Mouse (Mus musculus): ENCODE measurements around the gene Ccdc184. TPM values are rescaled to one million over a fixed set of nuclear protein-coding genes. Genes with fewer than 3 reads are reported as not detected.
A peak's percentile ranks its signal among the peaks of the same experiment; 100 is the strongest.

The Ccdc184 gene
- total RNA-seq, 2 experiments from 2014 or later = 0.83 to 1.1 TPM

- DNase-seq (ENCODE audit: low spot score in 2 of 2) = no peak
These were observed 12.3 kb upstream of the Ccdc184 start for GRCm38 (mm10) chr15:98154631-98155030.

DNA sequence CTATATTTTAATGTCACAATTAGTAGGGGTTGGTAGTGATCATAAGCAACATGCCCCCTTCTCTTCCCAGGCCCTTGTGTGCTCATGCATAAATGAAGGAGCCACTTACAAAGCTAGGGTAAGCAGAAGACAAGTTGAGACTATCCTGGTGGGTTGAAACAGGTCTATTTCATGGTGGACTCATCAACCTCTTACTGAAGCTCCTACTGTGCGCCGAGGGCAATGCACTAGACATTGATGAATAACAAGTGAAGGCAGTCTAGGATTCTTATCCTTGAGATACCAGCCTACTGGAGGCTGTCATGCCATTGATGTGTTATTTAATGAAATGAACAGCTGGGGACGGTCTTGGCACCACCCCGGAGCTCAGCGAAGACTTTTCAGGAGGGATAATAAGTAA is 11.7 kb upstream of the Ccdc184 start:
- DNase-seq (ENCODE audit: low spot score in 2 of 2) = no peak

GRCm38 (mm10) chr15:98155944-98156343 is 11.0 kb upstream of the Ccdc184 start:
- DNase-seq (ENCODE audit: low spot score in 2 of 2) = no peak

- no peak for DNase-seq (ENCODE audit: low spot score in 2 of 2)
These were observed 9.7 kb upstream of the Ccdc184 start for GRCm38 (mm10) chr15:98157253-98157652.

DNA sequence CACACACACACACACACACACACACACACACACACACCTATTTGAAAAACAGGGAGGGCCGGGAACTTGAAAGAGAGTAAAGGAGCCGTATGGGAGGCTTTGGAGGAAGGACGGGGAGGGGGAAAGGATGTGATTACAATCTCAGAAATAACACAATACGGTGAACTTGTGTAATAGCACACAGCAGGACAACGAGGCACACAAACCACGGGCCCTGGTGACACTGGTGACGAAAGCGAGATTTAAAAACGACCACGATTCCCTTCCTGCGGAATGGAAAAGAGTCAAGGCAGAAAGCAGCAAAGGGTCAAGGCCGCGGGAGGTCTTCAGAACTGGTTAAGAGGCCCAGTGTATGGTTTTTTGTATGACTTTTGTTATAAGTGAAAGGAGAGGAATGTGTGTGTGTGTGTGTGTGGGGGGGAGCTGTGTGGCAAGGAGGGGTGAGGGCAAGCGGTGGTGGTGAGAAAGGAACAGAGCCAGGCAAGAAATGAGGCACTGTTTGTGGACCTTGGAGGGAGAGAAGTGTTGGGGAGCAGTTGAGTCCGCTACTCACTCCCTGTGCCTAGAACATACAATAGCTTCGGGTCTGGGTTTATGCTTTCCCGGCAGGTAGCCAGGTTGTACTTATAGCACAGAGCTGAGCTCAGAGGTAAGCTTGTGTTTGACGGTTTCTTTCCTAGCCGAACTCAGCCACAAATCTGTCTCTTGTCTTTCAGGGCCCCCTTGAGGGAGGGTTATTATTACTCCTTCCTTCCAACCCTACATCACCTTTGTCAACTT is 5.7 kb upstream of the Ccdc184 start:
- no peak for DNase-seq (ENCODE audit: low spot score in 2 of 2)

DNA sequence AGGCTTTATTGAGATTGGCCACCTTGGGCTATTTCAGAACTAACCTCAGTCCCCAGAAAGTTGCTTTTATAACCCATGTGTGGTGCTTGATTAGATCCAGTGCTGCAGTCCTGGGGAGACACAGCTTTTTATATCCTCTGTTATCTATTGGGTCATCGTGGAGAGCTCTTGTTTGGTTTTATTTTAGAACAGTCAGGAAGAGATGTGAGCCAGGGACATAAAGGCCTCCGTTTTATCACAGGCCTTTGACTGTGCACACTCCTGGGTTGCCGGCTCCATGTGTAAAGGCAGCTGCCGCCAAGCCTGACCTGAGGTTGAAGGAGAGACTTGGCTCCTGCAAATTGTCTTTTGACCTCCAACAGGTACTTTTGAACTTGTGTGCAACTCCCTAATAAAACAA is 4.4 kb upstream of the Ccdc184 start:
- DNase-seq (ENCODE audit: low spot score in 2 of 2) = no peak

DNA sequence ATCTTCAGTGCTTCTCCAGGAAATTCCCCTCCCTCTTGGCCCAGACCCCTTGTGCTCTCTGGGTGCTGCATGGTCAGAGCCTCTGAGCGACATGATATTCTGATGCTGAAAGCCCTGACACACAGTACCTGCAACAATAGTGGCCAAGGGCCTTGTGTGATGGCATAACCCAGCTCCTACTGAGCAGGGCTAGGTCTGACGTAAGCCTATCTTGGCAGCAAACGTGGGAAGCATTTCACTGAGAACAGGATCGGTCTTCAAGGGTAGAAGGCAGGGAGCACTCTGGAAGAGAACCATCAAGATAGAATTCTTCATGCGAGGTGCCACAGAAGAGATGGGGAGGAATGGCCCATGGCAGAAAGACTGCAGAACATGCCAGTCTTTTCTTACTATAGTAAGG is 1.4 kb upstream of the Ccdc184 start, which contains the start of gene Asb8:
Gene Asb8, minus strand, starts transcription at position 101 of the 400 bp plus-strand sequence.
- no peak for DNase-seq (ENCODE audit: low spot score in 2 of 2)

DNA sequence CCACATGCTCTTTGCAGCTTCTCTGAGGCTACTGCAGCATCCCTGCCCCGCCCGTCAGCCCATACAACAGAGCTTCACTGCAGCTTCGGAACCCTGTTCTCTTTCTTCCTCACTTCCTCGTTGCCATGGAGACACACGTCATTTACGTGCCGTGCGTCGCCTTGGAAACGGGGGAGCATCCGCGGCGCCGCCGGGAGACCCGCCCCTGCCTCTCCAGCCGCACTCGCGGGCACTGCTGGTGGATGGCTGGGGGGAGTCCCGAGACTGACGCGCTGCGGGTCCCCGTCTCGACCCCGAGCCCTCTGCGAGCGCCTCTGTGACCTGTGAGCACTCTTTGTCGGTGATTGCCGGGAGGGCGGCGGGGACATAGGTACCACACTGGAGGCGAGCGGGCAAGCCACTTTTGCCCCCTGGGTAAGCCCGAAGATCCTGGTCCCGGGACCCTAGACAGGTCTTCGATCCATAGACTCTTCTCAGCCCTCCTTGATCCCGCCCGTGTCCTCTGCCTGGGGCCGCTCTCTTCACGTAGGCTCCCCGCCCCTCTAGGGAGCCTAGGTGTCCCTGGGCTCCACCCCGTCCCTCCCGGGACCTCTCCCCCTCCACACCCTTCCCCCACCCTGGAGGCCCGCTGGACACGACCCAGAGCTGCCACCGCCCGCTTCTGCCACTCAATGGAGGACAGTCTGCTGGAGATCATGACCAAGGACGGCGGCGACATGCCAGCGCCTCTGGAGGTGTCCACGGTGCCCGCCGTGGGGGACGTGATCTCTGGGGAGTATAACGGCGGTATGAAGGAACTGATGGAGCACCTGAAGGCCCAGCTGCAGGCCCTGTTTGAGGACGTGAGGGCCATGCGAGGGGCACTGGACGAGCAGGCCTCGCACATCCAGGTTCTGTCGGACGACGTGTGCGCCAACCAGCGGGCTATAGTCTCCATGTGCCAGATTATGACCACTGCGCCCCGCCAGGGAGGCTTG is 975 bp downstream of the Ccdc184 start:
- peak; percentile 64 to 65 for DNase-seq (ENCODE audit: low spot score in 2 of 2)

DNA sequence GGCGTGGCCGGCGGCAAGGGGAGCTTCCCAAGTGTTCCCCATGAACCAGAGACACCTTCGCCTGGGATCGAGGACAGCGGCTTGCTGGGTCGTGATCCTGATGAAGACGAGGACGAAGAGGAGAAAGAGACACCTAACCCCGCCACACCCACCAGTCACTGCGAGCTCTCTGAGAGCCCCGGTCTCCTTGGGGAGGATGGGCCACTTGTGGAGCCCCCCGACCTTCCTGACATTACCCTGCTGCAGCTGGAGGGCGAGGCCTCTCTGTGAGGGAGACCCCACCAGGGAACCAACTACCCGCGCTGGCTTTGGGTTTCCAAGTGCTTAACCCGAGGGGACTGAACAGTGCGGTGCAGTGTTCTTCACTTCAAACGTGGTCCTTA is 1.7 kb downstream of the Ccdc184 start:
- DNase-seq (ENCODE audit: low spot score in 2 of 2) = no peak

DNA sequence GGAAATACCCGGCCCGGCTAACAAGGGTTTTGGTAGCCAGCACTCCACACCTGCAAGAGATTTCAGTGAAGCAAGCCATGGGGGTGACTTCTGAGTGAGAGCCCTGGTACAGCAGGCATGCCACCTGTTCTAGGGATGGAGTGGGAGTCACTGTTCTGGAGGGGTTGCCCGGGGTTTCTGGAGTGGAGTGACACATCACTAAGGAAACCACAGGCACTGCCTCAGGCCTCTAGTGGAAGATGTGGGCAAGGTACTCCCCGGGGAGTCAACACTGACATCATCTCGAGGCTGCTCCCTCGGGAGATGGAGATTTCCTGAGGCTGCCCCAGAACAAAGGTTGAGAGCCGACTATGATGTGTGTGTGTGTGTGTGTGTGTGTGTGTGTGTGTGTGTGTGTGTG is 3.4 kb downstream of the Ccdc184 start:
- no peak for DNase-seq (ENCODE audit: low spot score in 2 of 2)

DNA sequence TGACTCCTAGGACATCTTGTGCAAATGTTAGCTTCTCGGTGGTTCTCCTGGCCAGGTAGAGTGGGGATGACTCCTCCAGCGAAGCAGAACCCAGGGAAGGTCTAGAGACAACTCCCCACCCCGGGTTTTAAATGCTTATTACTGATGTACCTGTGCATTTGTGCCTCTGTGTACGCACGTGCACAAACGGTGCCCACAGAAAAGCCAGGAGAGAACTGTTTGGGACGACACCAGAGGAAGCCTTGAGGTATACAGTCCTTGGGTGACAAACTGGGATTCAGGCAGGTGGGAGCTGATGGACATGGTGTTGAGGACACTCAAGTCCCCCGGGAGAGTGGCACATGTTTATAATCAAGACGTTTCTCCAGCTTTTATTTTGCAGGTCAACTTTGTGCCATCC is 4.0 kb downstream of the Ccdc184 start:
- no peak for DNase-seq (ENCODE audit: low spot score in 2 of 2)

DNA sequence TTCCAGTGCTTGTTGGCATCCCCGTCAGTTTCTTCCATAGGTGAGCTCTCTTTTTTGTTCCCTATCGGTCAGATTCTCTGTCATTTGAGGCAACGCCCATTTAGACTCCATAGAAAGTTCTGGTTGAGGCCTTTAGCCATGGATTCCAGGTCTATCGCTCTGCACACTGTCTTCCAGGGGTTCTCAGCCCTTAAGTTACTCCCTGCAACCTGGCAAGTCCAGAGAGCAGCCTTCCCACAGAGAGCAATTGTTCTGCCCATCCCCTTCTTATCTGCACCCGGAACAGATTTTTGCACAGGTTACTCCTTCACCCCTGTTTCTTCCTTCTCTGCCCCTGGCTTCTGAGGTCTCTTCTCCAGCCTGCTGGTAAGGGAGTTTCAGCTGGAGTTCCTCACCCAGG is 5.2 kb downstream of the Ccdc184 start:
- no peak for DNase-seq (ENCODE audit: low spot score in 2 of 2)

- no peak for DNase-seq (ENCODE audit: low spot score in 2 of 2)
These were observed 6.9 kb downstream of the Ccdc184 start for GRCm38 (mm10) chr15:98173821-98174220.

GRCm38 (mm10) chr15:98177320-98177719 is 10.4 kb downstream of the Ccdc184 start:
- no peak for DNase-seq (ENCODE audit: low spot score in 2 of 2)

DNA sequence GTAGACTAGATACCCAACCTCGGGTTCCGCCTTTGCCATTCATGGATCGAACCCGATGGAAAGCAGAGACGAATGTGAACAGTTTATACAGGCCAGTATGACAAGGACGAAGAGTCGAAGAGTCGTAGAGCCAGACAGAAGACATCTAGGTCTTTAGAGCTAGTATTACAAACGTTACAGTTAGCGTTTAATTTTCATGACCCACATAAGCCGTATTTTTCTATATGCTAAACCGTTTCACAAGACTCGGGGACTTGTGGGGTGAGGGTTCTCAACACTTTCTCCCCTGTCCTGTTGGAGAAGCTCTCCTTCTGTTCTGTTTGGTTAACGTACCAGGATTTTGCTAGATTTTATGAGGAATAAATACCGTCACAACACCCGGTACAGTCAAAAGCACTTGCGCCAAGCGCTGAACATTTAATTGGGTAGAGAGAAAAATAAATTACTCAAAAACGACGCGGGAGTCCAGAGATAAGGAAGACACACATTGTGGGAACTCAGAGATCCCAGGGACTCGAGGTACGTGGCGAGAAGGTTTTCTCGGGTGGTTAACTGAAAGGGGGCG is 13.7 kb downstream of the Ccdc184 start:
- DNase-seq (ENCODE audit: low spot score in 2 of 2) = no peak

GRCm38 (mm10) chr15:98181132-98181711 is 14.3 kb downstream of the Ccdc184 start:
- peak; percentile 81 to 83 for DNase-seq (ENCODE audit: low spot score in 2 of 2)

DNA sequence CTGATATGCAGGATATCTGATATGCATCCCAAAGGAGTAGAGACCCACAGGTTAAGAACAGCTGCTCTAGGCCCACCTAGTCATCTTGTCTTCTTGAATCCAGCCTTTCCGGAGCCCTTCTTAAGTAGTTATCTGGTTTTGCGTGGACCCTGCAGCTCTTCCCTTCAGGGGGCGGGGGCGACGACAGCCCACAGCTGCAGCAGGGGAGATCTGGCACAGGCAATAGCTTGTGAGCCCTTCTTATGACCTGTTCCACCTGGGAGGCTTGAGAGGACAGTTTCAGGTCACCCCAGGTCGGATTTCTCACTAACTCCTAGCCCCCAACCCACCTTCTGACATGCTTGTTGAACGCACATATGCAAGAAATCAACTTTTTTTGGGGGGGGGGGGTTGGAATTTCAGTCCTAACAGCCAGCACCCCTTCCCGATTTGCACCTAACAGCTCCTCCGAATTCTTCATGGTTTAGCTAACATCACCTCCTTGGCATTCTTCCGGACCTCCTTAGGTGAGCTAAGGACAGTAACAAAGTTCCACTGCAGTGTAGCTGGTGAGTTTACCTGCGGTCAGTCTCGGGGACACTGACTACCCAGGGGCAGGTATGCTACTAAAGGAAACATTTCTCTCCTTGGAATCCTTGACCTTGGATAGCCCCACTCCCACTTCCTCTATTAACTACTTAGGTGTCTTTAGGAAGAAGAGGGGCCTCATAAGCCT is 15.1 kb downstream of the Ccdc184 start:
- DNase-seq (ENCODE audit: low spot score in 2 of 2) = no peak

DNA sequence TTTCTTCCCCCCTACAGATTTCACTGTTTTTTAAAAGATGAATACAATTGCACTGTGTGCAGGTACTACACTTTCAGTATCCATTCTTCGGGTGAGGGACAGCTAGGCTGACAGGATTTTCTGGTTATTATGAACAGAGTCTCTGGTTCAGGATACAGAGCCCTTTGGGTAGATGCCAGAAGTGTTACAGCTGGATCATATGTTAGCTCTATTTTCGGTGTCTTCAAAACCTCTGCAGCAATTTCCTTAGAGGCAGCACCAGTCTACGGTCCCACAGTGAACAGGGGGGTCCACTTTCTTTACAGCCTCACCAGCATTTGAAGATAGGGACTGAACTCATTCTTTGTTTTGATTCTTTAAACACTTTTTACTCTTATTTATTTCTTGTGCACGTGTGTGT is 17.5 kb downstream of the Ccdc184 start:
- no peak for DNase-seq (ENCODE audit: low spot score in 2 of 2)

DNA sequence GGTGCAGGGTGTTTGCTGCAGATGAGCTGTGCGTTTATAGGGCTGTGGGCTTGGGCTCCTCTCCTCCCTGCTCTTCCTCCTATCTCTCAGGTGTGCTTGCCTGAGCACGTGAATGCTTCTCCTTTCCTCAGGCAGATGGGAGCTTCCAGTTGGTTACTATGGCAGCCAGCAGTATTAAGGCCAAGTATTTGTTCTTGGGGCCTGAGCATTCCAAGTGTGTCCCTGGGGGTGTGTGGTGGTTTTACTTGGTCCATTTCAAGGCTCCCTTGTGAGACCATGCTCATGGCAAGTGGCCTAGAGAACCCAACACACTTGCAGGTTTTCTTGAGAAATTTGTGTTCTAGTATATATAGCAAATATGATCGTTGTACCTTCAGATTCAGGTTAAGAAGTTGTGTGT is 28.5 kb downstream of the Ccdc184 start, which contains the start of gene Olfr288:
Gene Olfr288, minus strand, starts transcription at position 101 of the 400 bp plus-strand sequence.
- no peak for DNase-seq (ENCODE audit: low spot score in 2 of 2)

DNA sequence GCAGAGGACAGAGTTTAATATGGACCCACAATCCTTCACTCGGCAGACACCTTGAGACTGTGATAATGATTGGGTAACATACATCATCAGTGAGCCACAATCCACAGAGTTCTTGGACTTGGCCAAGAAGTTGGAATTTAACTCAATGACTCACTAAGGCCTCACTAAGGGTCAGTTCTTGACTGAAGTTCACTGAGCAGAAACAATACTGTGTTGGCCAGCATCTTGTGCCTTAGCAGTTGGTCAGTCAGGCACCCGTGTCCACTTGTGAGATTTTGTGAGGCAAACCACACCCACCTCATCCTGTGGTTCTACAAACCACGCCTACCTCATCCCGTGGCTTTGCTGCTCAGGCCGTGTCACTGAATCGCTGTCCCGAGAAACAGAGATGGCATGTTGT is 42.7 kb downstream of the Ccdc184 start:
- no peak for DNase-seq (ENCODE audit: low spot score in 2 of 2)

All from adrenal gland, adult 18-20 months (tissue).